22 mouse cellular contexts compared by ENCODE assay signal in the genomic region with DNA sequence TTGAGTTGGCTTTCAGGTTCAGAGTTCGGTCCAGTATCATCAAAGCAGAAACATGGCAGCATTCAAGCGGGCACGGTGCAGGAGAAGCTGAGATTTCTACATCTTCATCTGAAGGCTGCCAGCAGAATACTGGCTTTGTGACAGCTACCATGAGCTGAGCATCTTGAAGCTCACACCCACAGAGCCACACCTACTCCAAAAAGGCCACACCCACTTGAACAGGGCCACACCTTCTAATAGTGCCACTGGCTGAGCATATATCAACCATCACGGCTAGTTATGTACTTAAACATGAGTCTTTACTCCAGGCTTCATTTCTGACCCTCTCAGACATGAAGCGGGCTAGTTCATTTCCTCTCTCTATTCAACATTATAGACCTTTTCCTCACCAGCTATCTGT. TPM values are rescaled to one million over a fixed set of nuclear protein-coding genes. Genes with fewer than 3 reads are reported as not detected.
DNase-seq lines count a peak whose midpoint lies in the region; ATAC-seq lines count a peak whose summit lies in the region.
"Had no signal": no experiment of that assay in that cellular context is flagged by ENCODE, and none has a peak within 500 bp of the region (broad histone marks: within the 10 kb centered on the region; RNA-seq: fewer than 3 reads in every experiment).

No protein-coding gene starts in this region.

- no peaks in the 10 kb centered on the region for H3K27me3 ChIP-seq in heart, embryonic 10.5 days (ENCODE audit: insufficient read depth, poor library complexity, severe bottlenecking)
- no peaks in the 10 kb centered on the region for H3K27me3 ChIP-seq in intestine, embryonic 16.5 days (replicated peaks; ENCODE audit: control insufficient read depth, insufficient read depth, low read length)
- H3K27me3 ChIP-seq in forebrain, embryonic 13.5 days, result no peaks in the 10 kb centered on the region
- H3K27me3 ChIP-seq: embryonic facial prominence, embryonic 15.5 days; forebrain, embryonic 12.5 days; limb, embryonic 12.5 days; lung, embryonic 15.5 days; midbrain, embryonic 15.5 days had no signal

- H3K4me2 ChIP-seq in intestine, embryonic 16.5 days (ENCODE audit: low read depth, low read length), result no peak overlapping the region
- no peak overlapping the region for H3K4me2 ChIP-seq in forebrain, embryonic 13.5 days
- H3K4me2 ChIP-seq: embryonic facial prominence, embryonic 15.5 days; forebrain, embryonic 12.5 days; heart, embryonic 13.5 days; limb, embryonic 12.5 days; lung, embryonic 15.5 days; midbrain, embryonic 15.5 days had no signal

- H3K4me3 ChIP-seq in heart, embryonic 10.5 days, result no peak overlapping the region
- no peak overlapping the region for H3K4me3 ChIP-seq in intestine, embryonic 16.5 days (ENCODE audit: low read length)
- H3K4me3 ChIP-seq in forebrain, embryonic 13.5 days, result no peak overlapping the region
- H3K4me3 ChIP-seq: embryonic facial prominence, embryonic 15.5 days; forebrain, embryonic 12.5 days; heart, embryonic 13.5 days; left cerebral cortex, adult 2 months; limb, embryonic 12.5 days; lung, embryonic 15.5 days; midbrain, embryonic 15.5 days had no signal

- peak; percentile 72 for DNase-seq in heart, adult 11 months
- no peak for DNase-seq in heart, embryonic 10.5 days (ENCODE audit: low spot score)
- no peak for DNase-seq in embryo, embryonic 9.5 days (ENCODE audit: extremely low spot score)
- DNase-seq: adrenal gland, postnatal 25 days; cerebellum, adult 8-10 months; heart, postnatal 36 days; kidney, adult 9 months; right cerebral cortex, adult 18-20 months had no signal

- 84% methylated on average over 5 of the region's 5 CpGs for WGBS in heart, embryonic 10.5 days
- 87% methylated on average over 5 of the region's 5 CpGs for WGBS in intestine, embryonic 16.5 days
- WGBS in forebrain, embryonic 13.5 days, result 90% methylated on average over 5 of the region's 5 CpGs

- no peaks in the 10 kb centered on the region for H3K36me3 ChIP-seq in heart, embryonic 10.5 days
- no peaks in the 10 kb centered on the region for H3K36me3 ChIP-seq in intestine, embryonic 16.5 days (ENCODE audit: control insufficient read depth, insufficient read depth, low read length)
- H3K36me3 ChIP-seq in forebrain, embryonic 13.5 days (ENCODE audit: poor library complexity, severe bottlenecking), result no peaks in the 10 kb centered on the region
- H3K36me3 ChIP-seq: embryonic facial prominence, embryonic 15.5 days; forebrain, embryonic 12.5 days; heart, embryonic 13.5 days; limb, embryonic 12.5 days; lung, embryonic 15.5 days; midbrain, embryonic 15.5 days had no signal

- no peak overlapping the region for H3K27ac ChIP-seq in heart, embryonic 10.5 days
- H3K27ac ChIP-seq in intestine, embryonic 16.5 days (ENCODE audit: low read length), result no peak overlapping the region
- H3K27ac ChIP-seq in forebrain, embryonic 13.5 days, result no peak overlapping the region
- H3K27ac ChIP-seq: embryonic facial prominence, embryonic 15.5 days; forebrain, embryonic 12.5 days; heart, embryonic 13.5 days; hindbrain, postnatal 0 days; left cerebral cortex, adult 2 months; limb, embryonic 12.5 days; lung, embryonic 15.5 days; macrophage; midbrain, embryonic 15.5 days had no signal

- 0 out of 2 replicates have a peak, but pooled peaks cover 2% of the 10 kb centered on the region for H3K4me1 ChIP-seq in heart, embryonic 10.5 days
- no peaks in the 10 kb centered on the region for H3K4me1 ChIP-seq in intestine, embryonic 16.5 days (ENCODE audit: control insufficient read depth, insufficient read depth, low read length)
- H3K4me1 ChIP-seq in forebrain, embryonic 13.5 days, result no peaks in the 10 kb centered on the region
- H3K4me1 ChIP-seq: forebrain, embryonic 12.5 days; heart, embryonic 13.5 days; limb, embryonic 12.5 days; lung, embryonic 15.5 days; midbrain, embryonic 15.5 days had no signal

- H3K9ac ChIP-seq in intestine, embryonic 16.5 days (ENCODE audit: low read depth, low read length), result no peak overlapping the region
- H3K9ac ChIP-seq in forebrain, embryonic 13.5 days, result no peak overlapping the region
- H3K9ac ChIP-seq: embryonic facial prominence, embryonic 15.5 days; forebrain, embryonic 12.5 days; heart, embryonic 13.5 days; limb, embryonic 12.5 days; lung, embryonic 15.5 days; midbrain, embryonic 15.5 days had no signal

- H3K9me3 ChIP-seq in heart, embryonic 10.5 days, result no peaks in the 10 kb centered on the region
- no peaks in the 10 kb centered on the region for H3K9me3 ChIP-seq in intestine, embryonic 16.5 days (ENCODE audit: control insufficient read depth, low read length)
- no peaks in the 10 kb centered on the region for H3K9me3 ChIP-seq in forebrain, embryonic 13.5 days (replicated peaks)
- H3K9me3 ChIP-seq: embryonic facial prominence, embryonic 15.5 days; forebrain, embryonic 12.5 days; heart, embryonic 13.5 days; limb, embryonic 12.5 days; lung, embryonic 15.5 days; midbrain, embryonic 15.5 days had no signal

- ATAC-seq in activated CD4-positive, CD25-positive, alpha-beta regulatory T cell, adult 4 months, result peak; percentile 27
- ATAC-seq in inflammation-experienced regulatory T-cells, adult 6 months, result peak; percentile 29
- peak; percentile 85 for ATAC-seq in megakaryocyte-erythroid progenitor cell, adult 5-6 weeks (replicated peaks; ENCODE audit: low FRiP score, low TSS enrichment, poor library complexity, severe bottlenecking)
- ATAC-seq in intestine, embryonic 16.5 days, result no peak
- no peak for ATAC-seq in forebrain, embryonic 13.5 days
- ATAC-seq: hindbrain, postnatal 0 days; midbrain, embryonic 15.5 days had no signal

RNA-seq across cellular contexts. Expression of a gene that starts 21.3 kb away (rescaled TPM):
- polyA plus RNA-seq in heart, embryonic 10.5 days (2016; fragmentation: Nextera tagmentation; extraction: Ambion mirVana), result 14.6 and 19.0 TPM in 2 replicates
- 1 to 10 TPM; 4.7 to 7.7 TPM for polyA plus RNA-seq in activated CD4-positive, CD25-positive, alpha-beta regulatory T cell, adult 4 months (2017; shearing (Covaris generic))
- 1 to 10 TPM; 6.0 to 8.2 (median 6.7) TPM for polyA plus RNA-seq in inflammation-experienced regulatory T-cells, adult 6 months (2017; shearing (Covaris generic))
- total RNA-seq in megakaryocyte-erythroid progenitor cell, adult 5-6 weeks (2014; fragmentation: Nextera tagmentation), result 11.7 and 17.2 TPM in 2 replicates
- total RNA-seq in megakaryocyte-erythroid progenitor cell, adult 5-6 weeks (2017), result 9.4 and 14.8 TPM in 2 replicates
- polyA plus RNA-seq in intestine, embryonic 16.5 days (2015; fragmentation: Nextera tagmentation; extraction: Ambion mirVana), result 11.5 and 12.1 TPM in 2 replicates
- polyA plus RNA-seq in forebrain, embryonic 13.5 days (2015; fragmentation: Nextera tagmentation; extraction: Ambion mirVana), result 29.3 TPM in 2 replicates

RNA-seq across cellular contexts. Expression of a gene that starts 46.3 kb away (rescaled TPM):
- polyA plus RNA-seq in heart, embryonic 10.5 days (2016; fragmentation: Nextera tagmentation; extraction: Ambion mirVana), result 17.3 and 23.4 TPM in 2 replicates
- polyA plus RNA-seq in activated CD4-positive, CD25-positive, alpha-beta regulatory T cell, adult 4 months (2017; shearing (Covaris generic)), result 1 to 10 TPM; 7.7 TPM
- 1 to 10 TPM; 6.5 to 7.5 (median 6.6) TPM for polyA plus RNA-seq in inflammation-experienced regulatory T-cells, adult 6 months (2017; shearing (Covaris generic))
- total RNA-seq in megakaryocyte-erythroid progenitor cell, adult 5-6 weeks (2014; fragmentation: Nextera tagmentation), result 8.2 and 8.8 TPM in 2 replicates
- 6.2 and 7.5 TPM in 2 replicates for total RNA-seq in megakaryocyte-erythroid progenitor cell, adult 5-6 weeks (2017)
- polyA plus RNA-seq in intestine, embryonic 16.5 days (2015; fragmentation: Nextera tagmentation; extraction: Ambion mirVana), result 16.3 and 18.4 TPM in 2 replicates
- 24.1 and 25.2 TPM in 2 replicates for polyA plus RNA-seq in forebrain, embryonic 13.5 days (2015; fragmentation: Nextera tagmentation; extraction: Ambion mirVana)

Comparison
In these comparisons a context has a peak if more than half of its experiments do, and no peak if none do; other contexts are left out.
1. ATAC-seq: peak in activated CD4-positive, CD25-positive, alpha-beta regulatory T cell, adult 4 months (single experiment), inflammation-experienced regulatory T-cells, adult 6 months (single experiment) and megakaryocyte-erythroid progenitor cell, adult 5-6 weeks (single experiment); none in intestine, embryonic 16.5 days (single experiment) and forebrain, embryonic 13.5 days (single experiment).